8 mouse cellular contexts compared by ENCODE assay signal in genomic region chr12:112673576-112674091, GRCm38 (mm10). TPM values are rescaled to one million over a fixed set of nuclear protein-coding genes. Genes with fewer than 3 reads are reported as not detected.
A peak's percentile ranks its signal among the peaks of the same experiment; 100 is the strongest.
DNase-seq lines count a peak whose midpoint lies in the region; ATAC-seq lines count a peak whose summit lies in the region.

No protein-coding gene starts in this region.

- H3K27ac ChIP-seq in heart, embryonic 15.5 days, result peak overlapping the region; percentile 98

- H3K27me3 ChIP-seq in heart, embryonic 15.5 days, result no peaks in the 10 kb centered on the region

- H3K4me3 ChIP-seq in heart, embryonic 15.5 days, result peak overlapping the region; percentile 95

- no peaks in the 10 kb centered on the region for H3K9me3 ChIP-seq in heart, embryonic 15.5 days (replicated peaks)

- 0% methylated on average over 54 of the region's 68 CpGs for WGBS in heart, embryonic 15.5 days

- H3K4me2 ChIP-seq in heart, embryonic 15.5 days, result peak overlapping the region; percentile 91

- peak overlapping the region; percentile 99 for H3K9ac ChIP-seq in heart, embryonic 15.5 days

- peak; percentile 8; the same call in 1 of the 2 replicates for ATAC-seq in heart, embryonic 15.5 days (replicated peaks; ENCODE audit: insufficient number of reproducible peaks, insufficient read depth, low FRiP score, low read depth)

- DNase-seq in adrenal gland, adult (ENCODE audit: inconsistent age in 2 of 2, low spot score in 1 of 2), result peak; percentile 68 to 83
- DNase-seq in adrenal gland, adult 8-10 months, result no peak
- DNase-seq in 3134 (ENCODE audit: extremely low read depth, insufficient read length, low spot score), result peak; percentile 72
- DNase-seq in cerebellum, adult 9-11 months, result peak; percentile 74
- peak; percentile 41 to 68 for DNase-seq in kidney, postnatal 36 days
- peak; percentile 23 for DNase-seq in mesoderm, embryonic 11.5 days (ENCODE audit: low read depth, low spot score)
- peak; percentile 61 for DNase-seq in testis, postnatal 14 days (ENCODE audit: low spot score)

- peaks cover 25% of the 10 kb centered on the region for H3K36me3 ChIP-seq in heart, embryonic 15.5 days

- peaks cover 77% of the 10 kb centered on the region for H3K4me1 ChIP-seq in heart, embryonic 15.5 days (replicated peaks)

RNA-seq across cellular contexts. Expression of gene Akt1, which starts 1.1 kb away (rescaled TPM):
- total RNA-seq in adrenal gland, adult 8-10 months (2022), result 100 to 1,000 TPM; 275 to 460 (median 313) TPM
- 139 and 169 TPM in 2 replicates for polyA plus RNA-seq in heart, embryonic 15.5 days (2015; fragmentation: Nextera tagmentation; extraction: Ambion mirVana)

RNA-seq across cellular contexts. Expression of gene Zbtb42, which starts 5.0 kb away (rescaled TPM):
- total RNA-seq in adrenal gland, adult 8-10 months (2022), result 10 to 100 TPM in 3 of 4 experiments, 1 to 10 TPM in 1; 8.7 to 20.1 (median 15.9) TPM
- 4.8 and 7.6 TPM in 2 replicates for polyA plus RNA-seq in heart, embryonic 15.5 days (2015; fragmentation: Nextera tagmentation; extraction: Ambion mirVana)

RNA-seq across cellular contexts. Expression of gene Siva1, which starts 29.2 kb away (rescaled TPM):
- total RNA-seq in adrenal gland, adult 8-10 months (2022), result 10 to 100 TPM; 37.0 to 73.9 (median 51.5) TPM
- 95.4 and 142 TPM in 2 replicates for polyA plus RNA-seq in heart, embryonic 15.5 days (2015; fragmentation: Nextera tagmentation; extraction: Ambion mirVana)

RNA-seq across cellular contexts. Expression of gene Cep170b, which starts 46.6 kb away (rescaled TPM):
- total RNA-seq in adrenal gland, adult 8-10 months (2022), result 10 to 100 TPM; 43.6 to 74.0 (median 59.1) TPM
- 4.8 and 7.9 TPM in 2 replicates for polyA plus RNA-seq in heart, embryonic 15.5 days (2015; fragmentation: Nextera tagmentation; extraction: Ambion mirVana)

RNA-seq across cellular contexts. Expression of gene Adssl1, which starts 53.8 kb away (rescaled TPM):
- total RNA-seq in adrenal gland, adult 8-10 months (2022), result 10 to 100 TPM; 15.2 to 53.1 (median 30.7) TPM
- polyA plus RNA-seq in heart, embryonic 15.5 days (2015; fragmentation: Nextera tagmentation; extraction: Ambion mirVana), result 85.8 and 93.7 TPM in 2 replicates
